Comparison of ENCODE assay signal across 12 mouse cellular contexts in the genomic region with DNA sequence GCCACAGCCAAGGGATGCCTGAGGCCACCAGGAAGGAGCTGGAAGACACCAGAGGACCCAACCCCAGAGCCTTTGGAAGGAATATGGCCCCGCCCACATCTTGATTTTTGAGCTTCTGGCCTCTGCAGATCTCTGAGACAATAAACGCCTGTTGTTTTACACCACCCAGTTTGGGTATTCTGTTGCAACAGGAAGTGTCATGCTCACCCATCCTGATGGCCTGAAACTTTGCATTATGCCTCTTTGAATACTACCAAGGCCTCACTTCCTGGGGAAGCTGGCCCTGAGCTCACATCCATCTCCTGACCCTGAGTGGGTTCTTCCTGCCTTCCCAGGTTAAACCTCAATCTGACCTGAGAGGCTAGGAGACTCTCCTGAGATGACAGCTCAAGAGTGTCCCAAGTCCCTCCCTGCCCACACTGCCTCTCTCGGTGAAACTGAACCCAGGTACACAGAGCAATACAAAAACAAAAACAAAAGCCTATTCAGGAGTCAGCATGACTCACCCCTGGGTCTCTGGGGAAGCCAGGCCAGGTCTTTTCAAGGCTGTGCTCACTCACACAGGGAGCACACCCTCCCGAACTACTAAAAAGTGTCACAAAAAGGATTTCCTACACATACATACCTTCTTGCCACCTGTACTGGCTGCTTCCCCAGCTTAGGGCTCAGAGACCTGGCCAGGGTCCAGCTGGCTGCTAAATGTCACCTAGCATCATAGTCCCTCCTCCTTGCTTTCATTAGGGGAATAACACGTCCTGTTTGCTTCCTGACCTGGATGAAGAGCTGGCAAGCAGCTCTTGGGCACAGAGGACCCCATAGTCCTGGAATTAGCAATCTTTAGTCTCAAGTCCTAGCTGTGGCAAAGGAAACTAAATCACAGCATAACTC. TPM values are rescaled to one million over a fixed set of nuclear protein-coding genes. Genes with fewer than 3 reads are reported as not detected.
DNase-seq lines count a peak whose midpoint lies in the region; ATAC-seq and TF ChIP-seq lines count a peak whose summit lies in the region.
"Had no signal": no experiment of that assay in that cellular context is flagged by ENCODE, and none has a peak within 500 bp of the region (broad histone marks: within the 10 kb centered on the region; RNA-seq: fewer than 3 reads in every experiment).

No protein-coding gene starts in this region.

- DNase-seq in adrenal gland, adult (ENCODE audit: inconsistent age in 2 of 2, low spot score in 1 of 2) = peak; percentile 27 to 75
- DNase-seq in adrenal gland, postnatal 4 days (ENCODE audit: low spot score in 2 of 2) = no peak
- no peak for DNase-seq in liver, postnatal 0 days
- DNase-seq in liver = no peak
- DNase-seq in induced T-regulatory cell, adult 2 months (ENCODE audit: low read depth) = peak; percentile 55
- no peak for DNase-seq in layer of hippocampus, adult 9-11 months
- DNase-seq in left cerebral cortex, adult 11 months (ENCODE audit: low spot score) = no peak

- H3K4me3 ChIP-seq in liver, postnatal 0 days (ENCODE audit: low read depth, low read length) = no peak overlapping the region
- H3K4me3 ChIP-seq: heart, embryonic 12.5 days; liver, embryonic 12.5 days had no signal

- TF ChIP-seq CTCF in liver, postnatal 0 days (IDR thresholded peaks at IDR 0.05; ENCODE audit: low read depth) = no peak

- peaks cover 3% of the 10 kb centered on the region; the same call in 1 of the 2 replicates for H3K4me1 ChIP-seq in liver, postnatal 0 days (ENCODE audit: insufficient read depth)
- H3K4me1 ChIP-seq: heart, embryonic 12.5 days had no signal

- H3K9ac ChIP-seq in liver, postnatal 0 days (replicated peaks) = no peak overlapping the region
- H3K9ac ChIP-seq: heart, embryonic 12.5 days; liver, embryonic 12.5 days had no signal

- no peaks in the 10 kb centered on the region for H3K9me3 ChIP-seq in liver, postnatal 0 days (ENCODE audit: low read length)
- H3K9me3 ChIP-seq: heart, embryonic 12.5 days; liver, embryonic 12.5 days had no signal

- TF ChIP-seq EP300 in liver, postnatal 0 days (IDR thresholded peaks at IDR 0.05; ENCODE audit: low read depth) = no peak

- no peak overlapping the region for H3K4me2 ChIP-seq in liver, postnatal 0 days (ENCODE audit: low read depth, low read length)
- H3K4me2 ChIP-seq: heart, embryonic 12.5 days; liver, embryonic 12.5 days had no signal

- H3K27me3 ChIP-seq in liver, postnatal 0 days (ENCODE audit: insufficient read depth, low read length) = no peaks in the 10 kb centered on the region
- H3K27me3 ChIP-seq: heart, embryonic 12.5 days; liver, embryonic 12.5 days had no signal

- H3K36me3 ChIP-seq in liver, postnatal 0 days (replicated peaks; ENCODE audit: insufficient read depth, low read length) = no peaks in the 10 kb centered on the region
- H3K36me3 ChIP-seq: heart, embryonic 12.5 days had no signal

- 51% methylated on average over 5 of the region's 5 CpGs for WGBS in liver, postnatal 0 days (ENCODE audit: insufficient replicate concordance)

- H3K27ac ChIP-seq in liver, postnatal 0 days (ENCODE audit: low read depth) = peak overlapping the region; percentile 44; the same call in 1 of the 2 replicates
- H3K27ac ChIP-seq: liver, embryonic 12.5 days had no signal

- ATAC-seq in liver, postnatal 0 days = no peak
- ATAC-seq in neutrophil, adult 5-6 weeks (ENCODE audit: extremely low read depth, insufficient number of reproducible peaks, low FRiP score, poor library complexity, severe bottlenecking) = peak; percentile 33
- ATAC-seq: liver, embryonic 12.5 days had no signal

RNA-seq across cellular contexts. Expression of a gene that starts 8.6 kb away (rescaled TPM):
- total RNA-seq in adrenal gland, postnatal 4 days (2021) = under 1 TPM; 0.11 to 0.23 TPM
- polyA plus RNA-seq in liver, postnatal 0 days (2015; fragmentation: Nextera tagmentation; extraction: Ambion mirVana) = 4.2 and 4.6 TPM in 2 replicates
- total RNA-seq in neutrophil, adult 5-6 weeks (2017) = 4.3 and 4.8 TPM in 2 replicates
- total RNA-seq: midbrain, postnatal 0 days had no signal
- polyA plus RNA-seq: cortical plate, adult 2 months; midbrain, postnatal 0 days had no signal

RNA-seq across cellular contexts. Expression of a gene that starts 17.5 kb away (rescaled TPM):
- total RNA-seq in adrenal gland, postnatal 4 days (2021) = under 1 TPM in 1 of 2 experiments, not detected in 1; 0.11 TPM
- polyA plus RNA-seq in liver, postnatal 0 days (2015; fragmentation: Nextera tagmentation; extraction: Ambion mirVana) = 0.62 and 0.73 TPM in 2 replicates
- total RNA-seq in neutrophil, adult 5-6 weeks (2017) = 0.23 and 0.49 TPM in 2 replicates
- polyA plus RNA-seq: heart, embryonic 12.5 days had no signal

RNA-seq across cellular contexts. Expression of a gene that starts 51.2 kb away (rescaled TPM):
- total RNA-seq in adrenal gland, postnatal 4 days (2021) = not detected
- not detected in 2 replicates for polyA plus RNA-seq in liver, postnatal 0 days (2015; fragmentation: Nextera tagmentation; extraction: Ambion mirVana)
- not detected in 2 replicates for total RNA-seq in neutrophil, adult 5-6 weeks (2017)
- total RNA-seq: midbrain, postnatal 0 days had no signal
- polyA plus RNA-seq: cortical plate, adult 2 months; heart, embryonic 12.5 days; midbrain, postnatal 0 days had no signal

Comparison
In these comparisons a context has a peak if more than half of its experiments do, and no peak if none do; other contexts are left out.
1. DNase-seq: peak in adrenal gland, adult (2 of 2) and induced T-regulatory cell, adult 2 months (single experiment); none in adrenal gland, postnatal 4 days (0 of 2), liver, postnatal 0 days (single experiment), liver (single experiment), layer of hippocampus, adult 9-11 months (single experiment) and left cerebral cortex, adult 11 months (single experiment).